Mouse (Mus musculus): ENCODE data around the gene Med13l.

The Med13l gene

GRCm38 (mm10) chr5:118556387-118556937, 4.0 kb upstream of the Med13l start:
- peak; percentile 49 for DNase-seq (ENCODE audit: extremely low read depth, low read depth)

- DNase-seq (ENCODE audit: extremely low read depth, low read depth) = no peak
Observed at GRCm38 (mm10) chr5:118558841-118559240, 1.6 kb upstream of the Med13l start.

GRCm38 (mm10) chr5:118559584-118560384, 695 bp upstream of the Med13l start:
- no peak for DNase-seq (ENCODE audit: extremely low read depth, low read depth)

DNA sequence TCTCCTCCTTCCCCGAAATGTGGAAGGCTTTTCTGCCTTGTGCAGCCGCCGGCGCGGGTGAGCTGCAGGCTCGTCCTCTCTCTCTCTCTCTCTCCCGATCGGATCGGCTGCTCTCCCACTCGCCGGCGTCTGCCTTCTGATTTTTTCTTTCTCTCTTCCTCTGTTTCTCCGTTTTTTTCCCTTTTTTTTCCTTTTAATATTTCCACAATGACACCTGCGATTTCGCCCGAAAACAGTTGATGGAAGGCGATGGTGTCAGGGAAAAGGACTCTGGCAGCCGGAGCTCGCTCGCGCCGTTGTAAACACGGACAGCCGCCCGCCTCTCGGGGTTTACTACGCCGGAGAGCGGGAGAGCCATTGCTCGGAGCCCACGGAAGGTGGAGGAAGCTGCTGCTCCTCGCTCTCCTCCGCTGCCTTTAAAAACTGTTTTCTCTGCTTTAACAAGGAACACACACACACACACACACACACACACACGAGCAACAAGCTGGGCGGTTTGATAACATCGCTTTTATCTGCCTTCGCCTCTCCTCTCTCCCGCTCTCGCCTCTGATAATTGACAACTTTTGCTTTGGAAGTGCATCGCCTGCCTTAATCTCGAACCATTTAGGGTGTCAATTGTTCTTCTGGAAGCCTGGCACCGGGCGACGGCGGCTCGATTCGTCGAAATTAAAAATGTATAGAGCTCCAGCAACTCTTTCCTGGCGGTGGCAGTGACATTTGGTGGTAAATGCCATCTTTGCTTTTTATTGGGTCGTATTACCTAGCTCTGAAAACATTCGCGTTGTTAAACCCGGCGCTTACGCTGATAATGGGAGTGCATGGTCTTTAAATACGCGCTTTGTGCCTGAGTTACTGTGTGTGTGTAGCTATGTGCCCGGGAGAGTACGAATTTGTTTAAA, 858 bp downstream of the Med13l start:
- DNase-seq (ENCODE audit: extremely low read depth, low read depth) = peak; percentile 41

GRCm38 (mm10) chr5:118562206-118562605, 1.7 kb downstream of the Med13l start:
- DNase-seq (ENCODE audit: extremely low read depth, low read depth) = no peak

DNA sequence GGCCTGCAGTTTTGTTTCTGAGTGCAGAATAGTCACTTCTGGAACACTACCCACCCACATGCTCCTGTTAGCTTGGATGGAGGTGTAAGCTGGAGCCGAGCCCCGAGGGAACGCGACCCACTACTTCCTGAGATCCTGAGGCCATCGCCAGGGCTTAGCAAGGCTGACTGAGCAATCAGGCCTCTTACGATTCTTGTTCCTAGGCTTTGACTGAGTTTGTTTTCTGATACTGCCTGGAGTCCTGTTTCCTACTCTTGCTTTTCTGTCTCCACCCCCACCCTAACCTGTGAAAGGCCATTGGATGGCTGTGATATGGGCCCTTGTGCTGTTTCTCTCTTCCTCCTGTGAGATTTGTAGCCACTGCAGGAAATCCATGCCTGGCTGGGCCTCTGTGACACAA, 3.1 kb downstream of the Med13l start:
- DNase-seq (ENCODE audit: extremely low read depth, low read depth) = peak; percentile 62

DNA sequence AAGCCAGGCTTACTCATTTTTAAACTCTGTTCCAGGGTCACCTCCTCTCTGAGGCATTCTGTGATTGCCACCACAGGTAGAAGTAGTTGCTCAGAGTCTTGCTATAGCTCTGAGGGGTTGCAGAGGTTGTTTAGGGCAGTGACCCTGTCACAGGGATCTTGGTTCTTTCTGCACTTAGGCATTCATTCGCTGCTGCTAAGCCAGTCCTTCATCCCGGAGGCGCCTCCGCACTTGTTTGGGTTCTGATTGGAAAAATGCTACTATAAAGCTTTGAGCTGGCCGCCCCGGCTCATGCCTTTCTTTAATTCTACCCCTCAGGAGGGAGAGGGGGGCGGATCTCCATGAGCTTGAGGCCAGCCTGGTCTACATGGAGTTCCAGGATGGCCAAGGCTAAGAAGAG, 6.9 kb downstream of the Med13l start:
- no peak for DNase-seq (ENCODE audit: extremely low read depth, low read depth)

DNA sequence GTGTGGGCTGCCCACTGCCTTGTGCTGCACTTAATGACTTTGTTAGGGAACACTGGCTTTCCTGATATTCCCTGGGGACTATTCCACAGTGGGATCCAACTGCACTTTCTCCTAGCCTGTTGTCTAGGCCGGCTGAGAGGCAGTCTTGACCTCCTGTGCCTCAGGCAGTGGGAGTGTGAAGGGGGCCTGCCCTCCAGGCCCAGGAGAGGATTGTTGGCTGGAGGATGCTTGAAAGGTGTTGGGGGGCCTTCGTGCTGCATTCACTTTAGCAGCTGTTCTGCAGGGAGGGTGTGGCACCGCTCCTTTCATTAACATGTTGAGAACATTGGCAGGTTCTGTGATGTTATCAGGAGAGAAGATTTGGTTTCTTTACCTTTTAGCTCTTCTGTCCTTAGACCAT, 8.5 kb downstream of the Med13l start:
- DNase-seq (ENCODE audit: extremely low read depth, low read depth) = no peak

- no peak for DNase-seq (ENCODE audit: extremely low read depth, low read depth)
Observed at GRCm38 (mm10) chr5:118569606-118570580, 9.4 kb downstream of the Med13l start.

DNA sequence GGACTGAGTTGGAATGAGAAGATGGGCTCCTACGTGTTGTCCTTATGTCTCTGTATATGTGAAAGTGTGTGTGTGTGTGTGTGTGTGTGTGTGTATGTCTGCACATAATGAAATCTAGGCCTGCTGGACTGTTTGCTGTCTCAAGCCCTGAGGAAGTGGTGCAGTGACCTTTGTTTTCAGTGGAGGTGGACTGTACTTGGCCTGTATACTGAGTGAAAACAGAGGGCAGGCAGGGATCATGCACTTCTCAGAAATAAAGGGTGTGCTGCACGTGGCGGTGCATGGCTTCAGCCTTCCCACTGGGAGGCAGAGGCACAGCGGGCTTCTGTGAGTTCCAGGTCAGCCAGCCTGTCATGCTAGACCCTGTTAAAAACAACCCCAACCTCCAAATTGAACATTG, 11.0 kb downstream of the Med13l start:
- DNase-seq (ENCODE audit: extremely low read depth, low read depth) = no peak

GRCm38 (mm10) chr5:118574236-118574635, 13.8 kb downstream of the Med13l start:
- no peak for DNase-seq (ENCODE audit: extremely low read depth, low read depth)

GRCm38 (mm10) chr5:118574997-118575396, 14.5 kb downstream of the Med13l start:
- DNase-seq (ENCODE audit: extremely low read depth, low read depth) = no peak

GRCm38 (mm10) chr5:118575909-118576308, 15.4 kb downstream of the Med13l start:
- DNase-seq (ENCODE audit: extremely low read depth, low read depth) = no peak

DNA sequence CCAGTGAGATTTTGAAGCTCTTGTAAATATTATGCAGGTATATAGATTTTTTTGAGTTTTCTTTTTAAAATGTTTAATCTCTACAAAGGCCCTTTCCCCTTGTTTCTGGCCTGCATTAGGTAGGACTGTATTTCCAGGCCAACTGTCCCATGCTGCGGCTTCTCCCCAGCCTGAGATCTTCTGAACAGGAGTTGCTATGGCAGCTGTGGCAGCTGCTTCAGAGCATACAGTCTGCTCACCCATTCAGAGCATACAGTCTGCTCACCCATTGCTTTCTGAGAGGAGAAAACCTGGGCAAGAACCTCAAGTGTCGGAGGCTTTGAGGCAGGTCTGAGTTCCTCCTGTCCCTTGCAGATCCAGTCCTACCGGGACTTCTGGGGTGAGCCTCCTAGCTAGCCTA, 16.3 kb downstream of the Med13l start:
- no peak for DNase-seq (ENCODE audit: extremely low read depth, low read depth)

GRCm38 (mm10) chr5:118585355-118585754, 24.9 kb downstream of the Med13l start:
- no peak for DNase-seq (ENCODE audit: extremely low read depth, low read depth)

DNA sequence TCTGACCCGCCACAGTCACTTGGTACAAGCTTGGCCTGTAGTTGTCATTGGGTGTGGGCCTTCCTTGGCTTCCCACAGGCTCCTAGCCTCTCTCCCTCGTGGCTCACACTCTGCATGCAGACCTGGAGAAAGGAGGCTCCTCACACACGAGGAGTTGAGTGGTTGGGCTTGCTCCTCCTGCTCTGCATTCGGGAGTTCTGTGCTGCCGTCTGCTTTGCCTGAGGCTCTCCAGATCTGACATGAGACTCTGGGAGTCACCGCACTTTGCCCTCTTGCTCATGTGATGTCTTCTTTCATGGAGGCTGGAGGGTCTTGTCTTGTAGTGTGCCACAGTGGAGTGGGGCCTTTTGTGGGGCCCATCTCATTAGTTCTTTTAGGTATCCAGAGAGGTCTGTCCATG, 26.1 kb downstream of the Med13l start:
- DNase-seq (ENCODE audit: extremely low read depth, low read depth) = no peak

DNA sequence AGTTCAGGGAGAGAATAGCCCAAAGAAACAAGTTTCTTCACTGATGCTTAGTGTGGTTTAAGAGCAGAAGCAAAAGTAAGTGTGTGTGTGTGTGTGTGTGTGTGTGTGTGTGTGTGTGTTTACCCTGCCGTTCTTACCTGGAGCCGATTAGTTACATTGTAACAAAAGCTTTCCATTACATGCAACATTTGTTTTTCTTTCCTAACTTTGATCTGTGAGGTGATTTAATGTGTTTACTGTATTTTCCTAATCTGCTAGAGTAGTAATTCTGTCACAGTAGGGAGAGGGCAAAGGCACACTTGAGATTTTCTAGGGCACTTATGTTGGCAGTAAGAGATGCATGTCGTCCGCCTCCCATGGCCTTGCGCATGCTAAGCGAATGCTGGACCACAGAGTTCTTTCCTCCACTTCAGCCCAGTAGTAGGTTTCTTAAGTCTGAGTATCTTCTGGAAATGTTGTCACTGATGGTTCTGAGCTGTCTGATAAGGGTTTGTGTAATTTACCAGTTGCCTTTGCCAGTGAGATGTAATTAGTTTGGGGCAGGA, 28.0 kb downstream of the Med13l start:
- DNase-seq (ENCODE audit: extremely low read depth, low read depth) = no peak

GRCm38 (mm10) chr5:118589186-118589892, 28.9 kb downstream of the Med13l start:
- DNase-seq (ENCODE audit: extremely low read depth, low read depth) = no peak

DNA sequence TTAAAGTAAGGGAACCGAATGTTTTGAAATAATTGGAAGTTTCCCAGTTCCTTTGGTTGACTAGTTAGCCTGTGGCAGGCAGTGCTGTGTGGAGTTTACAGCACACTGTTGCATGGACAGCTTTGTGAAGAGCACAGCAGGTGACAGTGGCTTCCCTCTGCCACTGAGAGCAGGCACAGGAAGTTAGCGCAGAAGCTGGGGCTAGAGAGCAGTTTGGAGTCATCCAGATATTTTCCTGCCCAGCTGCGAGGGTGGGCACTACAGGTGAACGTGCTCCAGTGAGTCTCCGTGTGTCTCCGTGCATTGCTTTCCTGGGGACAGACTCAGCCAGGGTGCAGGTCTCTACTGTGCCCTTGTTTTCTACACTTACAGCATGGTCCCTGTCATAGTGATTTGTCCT, 30.4 kb downstream of the Med13l start:
- no peak for DNase-seq (ENCODE audit: extremely low read depth, low read depth)
